Mouse (Mus musculus) ovary, postnatal 36 days (tissue): Measurements from ENCODE around the gene D8Ertd738e.

ENCODE experiments used
- DNase-seq: peaks from one replicate; pipeline ENCODE4 v3.0.0; 2022; ENCODE audit warnings: low spot score, mixed read lengths

Gene D8Ertd738e

GRCm38 (mm10) chr8:84249257-84250170 lies at the start of gene D8Ertd738e:
D8Ertd738e (minus strand) TSS chr8:84249719.
- DNase-seq: peak; percentile 83

GRCm38 (mm10) chr8:84297029-84297785 lies 47.7 kb upstream of the D8Ertd738e start:
- DNase-seq: no peak

GRCm38 (mm10) chr8:84291688-84292087 lies 42.2 kb upstream of the D8Ertd738e start:
- peak; percentile 46 for DNase-seq

GRCm38 (mm10) chr8:84291086-84291485 lies 41.6 kb upstream of the D8Ertd738e start:
- no peak for DNase-seq

GRCm38 (mm10) chr8:84288892-84289291 lies 39.4 kb upstream of the D8Ertd738e start:
- DNase-seq: no peak

DNA sequence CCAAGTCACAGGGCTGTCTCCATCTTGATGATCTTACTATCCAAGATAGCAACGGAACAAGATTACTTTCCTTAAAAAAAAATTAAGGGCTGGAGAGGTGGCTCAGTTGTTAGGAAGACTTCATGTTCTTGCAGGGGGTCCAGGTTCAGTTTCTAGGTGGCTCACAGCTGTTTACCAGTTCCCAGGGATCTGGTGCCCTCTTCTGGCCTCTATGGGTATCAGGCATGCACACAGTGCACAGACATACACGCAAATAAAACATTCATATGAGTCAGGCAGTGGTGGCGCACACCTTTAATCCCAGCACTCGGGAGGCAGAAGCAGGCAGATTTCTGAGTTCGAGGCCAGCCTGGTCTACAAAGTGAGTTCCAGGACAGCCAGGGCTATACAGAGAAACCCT lies 36.1 kb upstream of the D8Ertd738e start:
- peak; percentile 27 for DNase-seq

DNA sequence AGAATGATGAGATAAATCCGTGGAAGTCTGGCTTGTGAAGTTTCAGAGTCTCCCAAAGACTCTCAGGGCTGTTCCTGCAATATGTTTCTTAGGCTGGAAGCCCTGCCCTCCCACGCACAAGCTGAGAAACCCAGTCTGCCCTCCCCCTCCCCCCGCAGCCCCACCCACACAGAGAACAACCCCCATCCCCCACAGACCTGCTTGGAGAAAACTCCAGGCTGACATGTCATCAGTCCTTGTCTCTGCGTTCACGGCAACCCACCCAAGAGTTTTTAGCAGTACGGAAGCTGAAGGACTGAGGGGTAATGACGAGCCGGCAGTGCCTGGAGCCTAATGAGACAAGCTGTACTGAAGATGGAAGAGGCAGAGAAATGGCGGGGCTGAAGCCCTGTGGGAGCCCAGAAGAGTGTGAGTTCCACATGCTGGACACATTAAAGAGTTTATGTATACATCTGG lies 35.1 kb upstream of the D8Ertd738e start:
- DNase-seq: peak; percentile 20

GRCm38 (mm10) chr8:84280777-84281176 lies 31.3 kb upstream of the D8Ertd738e start:
- no peak for DNase-seq

DNA sequence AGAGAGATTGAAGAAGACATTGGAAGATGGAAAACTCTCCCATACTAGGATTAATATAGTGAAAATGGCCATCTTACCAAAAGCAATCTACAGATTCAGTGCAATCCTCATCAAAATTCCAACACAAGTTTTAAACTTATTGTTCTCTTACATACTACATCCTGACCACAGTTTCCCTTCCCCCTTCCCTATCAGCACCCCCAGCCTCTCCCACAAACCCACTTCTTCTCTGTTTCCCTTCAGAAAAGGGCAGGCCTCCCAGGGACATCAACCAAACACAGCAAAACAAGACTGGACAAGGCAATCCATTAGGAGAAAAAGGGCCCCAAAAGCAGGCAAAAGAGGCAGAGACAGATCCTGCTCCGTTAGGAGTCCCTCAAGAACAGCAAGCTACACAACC lies 26.9 kb upstream of the D8Ertd738e start:
- no peak for DNase-seq

GRCm38 (mm10) chr8:84273968-84274367 lies 24.4 kb upstream of the D8Ertd738e start:
- no peak for DNase-seq

- DNase-seq: no peak
These were observed 22.8 kb upstream of the D8Ertd738e start for GRCm38 (mm10) chr8:84272302-84272701.

DNA sequence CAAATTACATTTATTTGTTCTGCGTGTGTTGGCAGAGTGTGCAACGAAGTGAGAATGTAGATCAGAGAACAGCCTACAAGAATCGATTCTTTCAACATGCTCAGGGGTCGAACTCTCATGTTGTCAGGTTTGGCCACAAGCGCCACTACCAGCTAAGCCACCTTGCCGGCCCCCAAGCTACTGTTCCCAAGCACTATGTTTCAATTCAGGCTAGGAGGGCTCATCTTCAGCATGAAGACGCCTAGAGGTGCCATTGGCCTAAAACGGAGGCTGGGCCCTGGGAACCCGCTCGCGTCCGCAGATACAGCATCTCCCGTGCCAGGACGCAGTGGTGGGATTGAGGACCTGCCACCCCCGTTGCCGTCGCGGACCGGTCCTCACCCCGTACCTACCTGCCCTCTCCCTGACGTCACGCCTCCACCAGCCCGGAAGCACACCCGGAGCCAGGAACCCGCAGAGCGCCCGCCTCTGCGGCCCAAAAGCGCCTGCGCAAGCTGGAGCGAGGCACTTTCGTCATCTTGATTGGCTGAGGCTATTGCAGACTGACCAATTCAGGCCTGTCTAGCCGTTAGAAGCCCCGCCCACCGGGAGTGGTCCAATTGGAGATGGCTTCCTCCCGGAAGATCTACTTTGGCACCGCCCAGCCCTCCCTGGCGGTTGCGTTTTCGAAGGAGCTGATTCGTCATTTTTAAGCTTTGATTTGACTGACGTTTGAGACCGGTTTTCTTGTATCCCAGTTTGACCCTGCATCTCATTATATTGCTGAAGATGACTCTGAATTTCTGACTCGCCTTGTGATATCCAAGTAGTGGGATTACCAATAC lies 20.6 kb upstream of the D8Ertd738e start, which contains the start of gene Ccdc130:
Ccdc130 (minus strand) TSS at position 431 of the 824 bp plus-strand sequence.
- DNase-seq: peak; percentile 99

DNA sequence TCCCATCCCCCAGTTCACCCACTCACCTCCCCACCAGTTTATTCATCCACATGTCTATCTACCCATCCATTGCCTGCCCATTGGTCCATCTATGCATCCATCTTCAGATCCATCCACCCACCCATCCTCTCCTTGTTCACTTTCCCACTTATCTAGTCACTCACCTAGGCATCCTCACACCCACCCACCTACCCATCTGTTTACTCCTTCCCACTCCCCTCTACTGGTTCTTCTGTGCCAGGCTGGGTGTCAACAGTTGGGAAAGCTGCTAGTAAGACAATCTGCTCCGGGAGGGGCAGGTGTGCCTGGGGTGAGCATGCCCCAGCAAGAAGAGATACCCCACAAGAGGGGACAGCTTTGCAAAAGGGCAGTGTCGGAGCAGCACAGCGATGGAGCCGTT lies 11.6 kb upstream of the D8Ertd738e start:
- no peak for DNase-seq

- peak; percentile 83 for DNase-seq
These were observed 7.5 kb upstream of the D8Ertd738e start, which contains the start of gene Mri1 for GRCm38 (mm10) chr8:84256822-84257610. Mri1 (minus strand) TSS chr8:84257326.

- DNase-seq: no peak
These were observed 6.9 kb upstream of the D8Ertd738e start for GRCm38 (mm10) chr8:84256458-84256821.

DNA sequence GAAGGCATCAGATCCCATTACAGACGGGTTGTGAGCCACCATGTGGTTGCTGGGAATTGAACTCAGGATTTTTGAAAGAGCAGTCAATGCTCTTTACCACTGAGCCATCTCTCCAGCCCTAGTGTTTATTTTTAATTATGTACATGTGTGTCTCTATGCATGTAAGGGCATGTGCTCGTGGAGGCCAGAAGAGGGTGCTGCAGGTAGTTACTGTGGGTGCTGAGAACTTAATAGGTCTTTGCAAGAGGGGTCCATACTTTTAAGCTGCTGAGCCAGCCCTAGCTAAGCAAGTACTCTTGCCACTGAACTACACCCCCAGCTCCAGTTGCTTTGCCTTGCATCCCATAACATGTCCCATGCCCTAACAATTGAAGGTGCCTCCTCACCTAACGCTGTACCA lies 6.3 kb upstream of the D8Ertd738e start:
- DNase-seq: no peak

GRCm38 (mm10) chr8:84241821-84242220 lies 7.7 kb downstream of the D8Ertd738e start:
- DNase-seq: no peak

- no peak for DNase-seq
These were observed 8.4 kb downstream of the D8Ertd738e start for GRCm38 (mm10) chr8:84241167-84241566.

GRCm38 (mm10) chr8:84237542-84238229 lies 11.8 kb downstream of the D8Ertd738e start:
- no peak for DNase-seq

DNA sequence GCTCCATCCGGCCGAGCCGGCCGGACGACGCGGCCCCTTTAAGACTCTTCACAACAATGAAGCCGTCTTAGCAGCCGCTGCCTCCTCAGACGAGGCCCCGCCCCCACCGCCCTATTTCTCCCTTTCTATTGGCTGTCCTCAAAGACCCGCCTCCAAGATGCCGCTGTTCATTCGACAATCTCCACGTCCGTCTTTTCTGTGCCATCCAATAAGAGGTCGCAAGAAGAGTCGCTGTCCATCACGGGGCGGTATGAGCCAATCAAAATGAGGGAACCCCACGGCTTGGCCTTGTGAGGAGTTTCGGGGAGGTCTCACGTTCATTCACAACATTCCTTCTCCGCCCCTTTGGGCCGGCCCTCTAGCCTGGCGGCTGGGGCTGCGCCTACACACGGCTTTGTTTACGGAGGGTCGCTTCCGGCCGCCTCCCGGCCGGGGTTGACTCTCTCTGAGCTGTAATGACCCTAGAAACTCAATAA lies 12.5 kb downstream of the D8Ertd738e start, which contains the start of gene Zswim4:
Zswim4 (minus strand) TSS at position 58 of the 476 bp plus-strand sequence.
- peak; percentile 97 for DNase-seq
